Mouse (Mus musculus) midbrain, postnatal 0 days (tissue): ENCODE measurements around the gene Cfap97d1. TPM values are rescaled to one million over a fixed set of nuclear protein-coding genes. Genes with fewer than 3 reads are reported as not detected.

ENCODE experiments used
- ATAC-seq: fragments of 200-750 bp; cut with Nextera tagmentation; 2 replicates; pipeline ENCODE4 v1.8.0; 2017; ENCODE audit warnings: moderate number of reproducible peaks, mild to moderate bottlenecking, moderate TSS enrichment, moderate library complexity; ENCODE audit not compliant: low FRiP score
- DNase-seq: peaks from one replicate; pipeline ENCODE4 v3.0.0-alpha.2; 2015; ENCODE audit warnings: low spot score
- H3K27ac ChIP-seq: fragments of 300-500 bp; sonication (generic); 2 replicates; pipeline ENCODE4 v1.5.1; 2014; ENCODE audit warnings: low read depth, mild to moderate bottlenecking, low read length, mixed read lengths
- H3K27me3 ChIP-seq: fragments of 300-500 bp; sonication (generic); 2 replicates; pipeline ENCODE4 v1.6.1; 2014; ENCODE audit warnings: low read length, control low read depth, mixed read lengths; ENCODE audit not compliant: insufficient read depth
- H3K36me3 ChIP-seq: fragments of 300-500 bp; sonication (generic); 2 replicates; pipeline ENCODE4 v1.6.1; 2014; ENCODE audit warnings: low read length, control low read depth, mixed read lengths; ENCODE audit not compliant: insufficient read depth
- H3K4me1 ChIP-seq: fragments of 300-500 bp; sonication (generic); 2 replicates; pipeline ENCODE4 v1.6.1; 2014; ENCODE audit warnings: mild to moderate bottlenecking, control low read depth, antibody characterized with exemption, low read length, mixed read lengths; ENCODE audit not compliant: insufficient read depth
- H3K4me2 ChIP-seq: fragments of 300-500 bp; sonication (generic); 2 replicates; pipeline ENCODE4 v1.6.1; 2014; ENCODE audit warnings: low read depth, mild to moderate bottlenecking, low read length, mixed read lengths; ENCODE audit not compliant: poor library complexity, severe bottlenecking
- H3K4me3 ChIP-seq: fragments of 300-500 bp; sonication (generic); 2 replicates; pipeline ENCODE4 v1.5.1; 2014; ENCODE audit warnings: low read depth, mild to moderate bottlenecking, low read length, moderate library complexity
- H3K9ac ChIP-seq: fragments of 300-500 bp; sonication (generic); replicated peaks from 2 replicates; pipeline ENCODE4 v1.6.1; 2014; ENCODE audit warnings: mild to moderate bottlenecking, low read length, moderate library complexity, mixed read lengths; ENCODE audit not compliant: poor library complexity, severe bottlenecking
- H3K9me3 ChIP-seq: fragments of 300-500 bp; sonication (generic); 2 replicates; pipeline ENCODE4 v1.6.1; 2016; ENCODE audit warnings: low read length, control low read depth
- CTCF ChIP-seq: IDR thresholded peaks from 2 replicates; pipeline ENCODE4 v1.5.1; 2016; ENCODE audit warnings: antibody characterized with exemption, mild to moderate bottlenecking
- WGBS: fragments of 180-500 bp; shearing (Covaris S2); extraction: QIAGEN DNeasy Blood & Tissue Kit; methylation state at CpG from one replicate; pipeline ENCODE4 v1.1.7; 2014; 5-methylcytosine and 5-hydroxymethylcytosine counted together
- polyA plus RNA-seq: library from polyadenylated mRNA; unstranded; fragments of >200 nt; fragmentation: Nextera tagmentation; extraction: Ambion mirVana; gene quantifications from 2 replicates; pipeline ENCODE4 v1.2.1, GENCODE M21; 2015
- total RNA-seq: library from RNA; depleted of rRNA; stranded (reverse); fragments of >200 nt; gene quantifications from 2 replicates; pipeline ENCODE4 v1.2.3, GENCODE M21; 2014

The Cfap97d1 gene
- total and polyA plus RNA-seq, 2 experiments from 2014 or later: not detected

DNA sequence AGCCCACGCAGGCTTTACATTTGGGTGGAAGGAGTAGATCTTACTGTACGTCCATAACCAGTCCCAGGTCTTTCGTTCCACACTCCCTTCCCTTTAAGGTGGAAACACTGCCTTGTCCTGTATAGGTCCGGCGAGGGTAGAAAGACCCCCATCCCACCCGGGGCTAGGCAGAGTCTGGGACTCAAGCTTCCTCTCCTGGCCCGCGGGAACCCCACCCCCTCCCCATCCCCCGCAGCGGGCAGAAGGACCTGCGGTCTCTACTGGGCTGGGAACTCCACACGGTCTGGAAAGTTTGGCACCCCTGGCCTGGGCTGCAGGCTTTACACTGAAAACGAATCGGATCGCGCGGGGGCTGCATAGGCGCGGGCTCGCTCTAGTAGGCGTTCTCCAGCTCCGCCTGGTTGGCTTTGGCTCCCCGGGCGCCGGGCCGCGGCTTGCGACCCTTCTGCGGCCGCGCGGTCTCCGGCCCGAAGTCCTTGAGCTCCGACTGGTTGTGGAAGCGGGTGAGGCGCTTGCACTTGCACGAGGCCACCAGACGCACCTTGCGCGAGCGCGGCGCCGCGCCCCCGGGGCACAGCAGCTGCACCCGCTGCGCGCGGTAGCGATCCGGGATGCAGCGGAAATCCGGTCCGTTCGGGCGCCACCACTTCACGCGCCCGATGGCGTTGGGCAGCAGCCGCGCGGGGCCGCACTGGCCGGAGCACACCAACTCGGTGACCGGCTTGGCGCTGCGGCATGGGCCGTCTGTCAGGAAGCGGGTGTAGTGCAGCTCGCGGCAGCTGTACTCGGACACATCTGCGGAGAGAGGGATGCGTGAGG is 20.4 kb upstream of the Cfap97d1 start:
- H3K4me3 ChIP-seq: peak overlapping the region; percentile 57
- WGBS: under 1% methylated on average over 78 of the region's 78 CpGs
- no peaks in the 10 kb centered on the region for H3K36me3 ChIP-seq
- DNase-seq: peak; percentile 47
- H3K4me2 ChIP-seq: peak overlapping the region; percentile 95
- peak; percentile 63 for ATAC-seq
- H3K27ac ChIP-seq: peak overlapping the region; percentile 18; the same call in 1 of the 2 replicates
- peaks cover 61% of the 10 kb centered on the region for H3K27me3 ChIP-seq
- H3K4me1 ChIP-seq: peaks cover 5% of the 10 kb centered on the region; the same call in 1 of the 2 replicates
- TF ChIP-seq CTCF: no peak
- H3K9ac ChIP-seq: peak overlapping the region; percentile 64
- no peaks in the 10 kb centered on the region for H3K9me3 ChIP-seq

DNA sequence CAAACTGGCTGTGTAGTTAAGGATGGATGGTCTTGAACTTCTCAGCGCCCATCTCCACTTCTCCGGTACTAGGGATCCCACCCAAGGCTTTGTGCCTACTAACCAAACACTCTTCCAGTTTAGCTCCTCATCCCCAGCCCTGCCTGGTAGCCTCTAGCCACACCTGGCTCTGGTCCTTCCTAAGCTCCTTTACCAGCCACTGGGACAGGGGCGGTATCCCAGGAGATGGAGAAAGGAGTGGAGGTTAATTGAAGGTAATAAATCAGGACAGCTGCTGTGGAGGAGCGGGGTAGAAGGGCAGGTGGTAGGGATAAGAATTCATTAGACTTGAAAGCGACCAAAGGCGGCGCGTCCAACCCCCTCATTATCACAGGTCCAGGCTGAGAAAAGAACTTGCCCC is 19.4 kb upstream of the Cfap97d1 start:
- no peak overlapping the region for H3K9ac ChIP-seq
- peak overlapping the region; percentile 57; the same call in 1 of the 2 replicates for H3K4me3 ChIP-seq
- H3K27ac ChIP-seq: no peak overlapping the region

DNA sequence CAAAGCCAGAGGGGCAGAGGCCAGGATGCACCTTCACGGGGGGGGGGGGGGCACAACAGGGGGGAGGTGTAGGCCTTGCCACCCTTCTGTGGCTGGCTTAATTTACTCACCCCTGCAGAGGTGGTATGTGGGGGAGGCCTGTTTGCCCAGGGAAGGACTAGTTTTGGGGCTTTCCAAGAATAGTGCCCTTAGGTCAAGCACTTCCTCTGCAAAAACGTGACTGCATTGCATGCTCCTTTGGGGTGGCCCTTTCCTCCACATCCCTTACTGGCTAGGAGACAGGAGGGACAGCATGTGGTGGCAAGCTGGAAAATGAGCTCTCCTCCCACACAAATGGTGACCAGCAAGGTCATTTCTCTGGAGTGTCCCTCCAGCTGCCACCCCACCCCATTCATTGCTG is 18.5 kb upstream of the Cfap97d1 start:
- WGBS: 10% methylated on average over 2 of the region's 2 CpGs
- TF ChIP-seq CTCF: no peak
- no peak for DNase-seq
- Histone ChIP-seq H3K9me3 (no peaks in the 10 kb centered on the region), H3K9ac (no peak overlapping the region), H3K27me3 (peaks cover 54% of the 10 kb centered on the region), H3K4me1 (peaks cover 5% of the 10 kb centered on the region; the same call in 1 of the 2 replicates), H3K27ac (no peak overlapping the region), H3K4me2 (no peak overlapping the region), H3K4me3 (no peak overlapping the region), H3K36me3 (no peaks in the 10 kb centered on the region)
- ATAC-seq: no peak

More for the DNA sequence above, 19.4 kb upstream of the Cfap97d1 start:
- no peak for TF ChIP-seq CTCF
- H3K36me3 ChIP-seq: no peaks in the 10 kb centered on the region
- no peak for DNase-seq
- WGBS: 6% methylated on average over 8 of the region's 8 CpGs
- peaks cover 5% of the 10 kb centered on the region; the same call in 1 of the 2 replicates for H3K4me1 ChIP-seq
- no peaks in the 10 kb centered on the region for H3K9me3 ChIP-seq
- no peak for ATAC-seq
- peak overlapping the region; percentile 95; the same call in 1 of the 2 replicates for H3K4me2 ChIP-seq
- H3K27me3 ChIP-seq: peaks cover 59% of the 10 kb centered on the region

DNA sequence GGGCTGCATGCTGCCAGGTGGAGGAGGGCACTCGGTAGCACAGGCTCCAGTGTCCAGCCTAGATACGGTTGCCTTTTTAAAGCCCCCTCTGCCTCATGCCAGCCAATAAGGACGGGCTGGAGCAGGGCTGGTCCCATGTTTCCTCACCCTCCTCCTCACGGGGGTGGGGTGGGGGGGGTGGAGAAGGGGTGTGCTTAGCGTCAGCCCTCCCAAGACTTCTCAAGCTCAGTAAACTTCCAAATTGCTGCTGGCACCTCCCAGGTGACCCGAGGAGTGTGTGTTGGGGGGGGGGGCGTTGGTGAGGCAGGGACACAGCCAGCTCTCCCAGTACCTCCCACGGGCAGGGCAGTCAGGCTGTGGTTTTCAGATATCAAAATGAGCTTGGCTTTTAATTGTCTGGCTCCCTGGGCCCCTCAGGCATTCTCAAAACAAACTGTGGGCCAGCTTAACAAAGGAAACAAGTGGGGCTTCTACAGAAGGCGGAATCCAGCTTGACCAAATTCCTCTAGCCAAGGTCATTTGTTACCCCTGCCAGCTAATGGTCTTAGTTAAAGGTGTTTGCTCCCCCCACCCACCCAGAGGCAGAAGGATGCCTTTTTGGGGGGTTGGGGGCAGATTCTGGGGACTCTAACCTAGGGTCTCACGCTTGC is 17.0 kb upstream of the Cfap97d1 start, which contains the start of gene Sost:
Gene Sost (minus strand): TSS at position 51 of the 650 bp plus-strand sequence.
- Histone ChIP-seq H3K27ac (no peak within 1 kb of the TSS), H3K4me2 (no peak within 1 kb of the TSS), H3K9ac (no peak within 1 kb of the TSS; the same call in 1 of the 2 replicates), H3K4me3 (no peak within 1 kb of the TSS), H3K4me1 (peaks cover 5% of the 10 kb centered on the region; the same call in 1 of the 2 replicates), H3K9me3 (no peaks in the 10 kb centered on the region), H3K27me3 (peaks cover 39% of the 10 kb centered on the region), H3K36me3 (no peaks in the 10 kb centered on the region)
- ATAC-seq: no peak
- no peak for DNase-seq
- no peak for TF ChIP-seq CTCF
- 28% methylated on average over 10 of the region's 10 CpGs for WGBS

DNA sequence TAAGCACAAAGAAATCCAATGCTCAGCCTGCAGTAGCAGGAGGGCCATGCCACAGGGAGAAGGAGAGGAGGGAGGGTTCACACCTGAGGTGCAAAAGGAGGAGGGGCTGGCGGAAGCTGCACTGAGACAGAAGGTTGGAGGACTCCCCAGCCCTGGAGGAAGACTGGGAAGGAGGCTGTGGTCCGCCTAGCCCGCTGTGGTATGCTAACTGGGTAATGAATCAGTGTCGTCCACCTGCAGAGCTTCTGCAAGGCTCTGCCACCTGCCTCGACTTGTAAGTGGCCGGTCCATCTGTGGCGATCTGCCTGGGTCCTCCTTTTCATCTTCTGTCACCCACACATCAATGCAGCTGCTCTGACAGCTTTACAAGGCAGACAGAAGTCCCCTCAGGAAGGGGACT is 15.8 kb upstream of the Cfap97d1 start:
- no peaks in the 10 kb centered on the region; the same call in 1 of the 2 replicates for H3K36me3 ChIP-seq
- WGBS: 13% methylated on average over 7 of the region's 7 CpGs

More for the DNA sequence above, 15.8 kb upstream of the Cfap97d1 start:
- no peaks in the 10 kb centered on the region for H3K9me3 ChIP-seq
- no peak overlapping the region for H3K4me3 ChIP-seq
- H3K4me1 ChIP-seq: peaks cover 1% of the 10 kb centered on the region; the same call in 1 of the 2 replicates
- H3K27ac ChIP-seq: no peak overlapping the region
- H3K27me3 ChIP-seq: peaks cover 29% of the 10 kb centered on the region
- no peak overlapping the region for H3K4me2 ChIP-seq
- no peak for TF ChIP-seq CTCF
- ATAC-seq (no peak), DNase-seq (no peak)
- H3K9ac ChIP-seq: no peak overlapping the region
